Mouse (Mus musculus): ENCODE data around the gene 2610528A11Rik. TPM values are rescaled to one million over a fixed set of nuclear protein-coding genes. Genes with fewer than 3 reads are reported as not detected.

The 2610528A11Rik gene
- polyA plus RNA-seq, 1 experiment = 0.56 TPM

- peak in 1 of 2 experiments; percentile 41 for DNase-seq
- peak overlapping the region; percentile 69 for H3K4me3 ChIP-seq (replicated peaks; ENCODE audit: insufficient read depth, low read depth, low read length)
- H3K4me1 ChIP-seq (ENCODE audit: control insufficient read depth, insufficient read depth, low read length) = no peaks in the 10 kb centered on the region; the same call in 1 of the 2 replicates
- TF ChIP-seq POLR2A (IDR thresholded peaks at IDR 0.05; ENCODE audit: borderline replicate concordance, insufficient read depth, low read length) (no peak), CTCF (IDR thresholded peaks at IDR 0.05; ENCODE audit: borderline replicate concordance, insufficient read depth, low read depth, low read length) (no peak)
- peak overlapping the region; percentile 31 for H3K27ac ChIP-seq (ENCODE audit: insufficient read depth, low read length)
- 1% methylated on average over 40 of the region's 40 CpGs for WGBS
- no peaks in the 10 kb centered on the region for H3K27me3 ChIP-seq (ENCODE audit: control insufficient read depth, insufficient read depth, low read length)
These were observed 20.7 kb upstream of the 2610528A11Rik start for GRCm38 (mm10) chr14:37134304-37135126.

- no peaks in the 10 kb centered on the region for H3K4me1 ChIP-seq (ENCODE audit: control insufficient read depth, insufficient read depth, low read length)
- peak in 1 of 2 experiments; percentile 29 for DNase-seq
- no peak overlapping the region for H3K4me3 ChIP-seq (replicated peaks; ENCODE audit: insufficient read depth, low read depth, low read length)
- WGBS = 36% methylated on average over 4 of the region's 4 CpGs
- no peak overlapping the region for H3K27ac ChIP-seq (ENCODE audit: insufficient read depth, low read length)
- TF ChIP-seq CTCF (IDR thresholded peaks at IDR 0.05; ENCODE audit: borderline replicate concordance, insufficient read depth, low read depth, low read length) (peak; percentile 22; the same call in 1 of the 2 replicates), POLR2A (IDR thresholded peaks at IDR 0.05; ENCODE audit: borderline replicate concordance, insufficient read depth, low read length) (no peak)
- no peaks in the 10 kb centered on the region for H3K27me3 ChIP-seq (ENCODE audit: control insufficient read depth, insufficient read depth, low read length)
These were observed 13.8 kb upstream of the 2610528A11Rik start for GRCm38 (mm10) chr14:37127652-37128051.

GRCm38 (mm10) chr14:37119233-37119632 is 5.4 kb upstream of the 2610528A11Rik start:
- Histone ChIP-seq H3K27me3 (ENCODE audit: control insufficient read depth, insufficient read depth, low read length) (no peaks in the 10 kb centered on the region), H3K4me1 (ENCODE audit: control insufficient read depth, insufficient read depth, low read length) (no peaks in the 10 kb centered on the region), H3K27ac (ENCODE audit: insufficient read depth, low read length) (no peak overlapping the region), H3K4me3 (replicated peaks; ENCODE audit: insufficient read depth, low read depth, low read length) (no peak overlapping the region)
- DNase-seq = no peak
- TF ChIP-seq POLR2A (IDR thresholded peaks at IDR 0.05; ENCODE audit: borderline replicate concordance, insufficient read depth, low read length) = no peak
- no peak for TF ChIP-seq CTCF (IDR thresholded peaks at IDR 0.05; ENCODE audit: borderline replicate concordance, insufficient read depth, low read depth, low read length)
- WGBS = 96% methylated on average over 4 of the region's 4 CpGs

GRCm38 (mm10) chr14:37112931-37113330 is 891 bp downstream of the 2610528A11Rik start:
- Histone ChIP-seq H3K27ac (ENCODE audit: insufficient read depth, low read length) (no peak overlapping the region), H3K4me1 (ENCODE audit: control insufficient read depth, insufficient read depth, low read length) (no peaks in the 10 kb centered on the region), H3K4me3 (replicated peaks; ENCODE audit: insufficient read depth, low read depth, low read length) (no peak overlapping the region), H3K27me3 (ENCODE audit: control insufficient read depth, insufficient read depth, low read length) (no peaks in the 10 kb centered on the region)
- 54% methylated on average over 7 of the region's 7 CpGs for WGBS
- DNase-seq = peak in 1 of 2 experiments; percentile 25
- TF ChIP-seq POLR2A (IDR thresholded peaks at IDR 0.05; ENCODE audit: borderline replicate concordance, insufficient read depth, low read length) (no peak), CTCF (IDR thresholded peaks at IDR 0.05; ENCODE audit: borderline replicate concordance, insufficient read depth, low read depth, low read length) (no peak)

- TF ChIP-seq CTCF (IDR thresholded peaks at IDR 0.05; ENCODE audit: borderline replicate concordance, insufficient read depth, low read depth, low read length) (no peak), POLR2A (IDR thresholded peaks at IDR 0.05; ENCODE audit: borderline replicate concordance, insufficient read depth, low read length) (no peak)
- no peaks in the 10 kb centered on the region; the same call in 1 of the 2 replicates for H3K4me1 ChIP-seq (ENCODE audit: control insufficient read depth, insufficient read depth, low read length)
- H3K27me3 ChIP-seq (ENCODE audit: control insufficient read depth, insufficient read depth, low read length) = no peaks in the 10 kb centered on the region
- DNase-seq = no peak
- no peak overlapping the region for H3K4me3 ChIP-seq (replicated peaks; ENCODE audit: insufficient read depth, low read depth, low read length)
- no peak overlapping the region for H3K27ac ChIP-seq (ENCODE audit: insufficient read depth, low read length)
These were observed 2.5 kb downstream of the 2610528A11Rik start for GRCm38 (mm10) chr14:37111371-37111770.

GRCm38 (mm10) chr14:37110456-37110855 is 3.4 kb downstream of the 2610528A11Rik start:
- no peak for TF ChIP-seq CTCF (IDR thresholded peaks at IDR 0.05; ENCODE audit: borderline replicate concordance, insufficient read depth, low read depth, low read length)

GRCm38 (mm10) chr14:37109975-37110374 is 3.8 kb downstream of the 2610528A11Rik start:
- Histone ChIP-seq H3K27me3 (ENCODE audit: control insufficient read depth, insufficient read depth, low read length) (no peaks in the 10 kb centered on the region), H3K4me3 (replicated peaks; ENCODE audit: insufficient read depth, low read depth, low read length) (no peak overlapping the region), H3K4me1 (ENCODE audit: control insufficient read depth, insufficient read depth, low read length) (peaks cover 3% of the 10 kb centered on the region; the same call in 1 of the 2 replicates), H3K27ac (ENCODE audit: insufficient read depth, low read length) (0 out of 2 replicates have a peak overlapping the region, but pooled peaks have one; percentile 21)
- no peak for DNase-seq
- no peak for TF ChIP-seq POLR2A (IDR thresholded peaks at IDR 0.05; ENCODE audit: borderline replicate concordance, insufficient read depth, low read length)
- TF ChIP-seq CTCF (IDR thresholded peaks at IDR 0.05; ENCODE audit: borderline replicate concordance, insufficient read depth, low read depth, low read length) = no peak
- 43% methylated on average over 9 of the region's 9 CpGs for WGBS

More at GRCm38 (mm10) chr14:37110456-37110855, 3.4 kb downstream of the 2610528A11Rik start:
- WGBS = 54% methylated on average over 2 of the region's 2 CpGs
- Histone ChIP-seq H3K27ac (ENCODE audit: insufficient read depth, low read length) (no peak overlapping the region), H3K4me1 (ENCODE audit: control insufficient read depth, insufficient read depth, low read length) (peaks cover 3% of the 10 kb centered on the region; the same call in 1 of the 2 replicates), H3K27me3 (ENCODE audit: control insufficient read depth, insufficient read depth, low read length) (no peaks in the 10 kb centered on the region), H3K4me3 (replicated peaks; ENCODE audit: insufficient read depth, low read depth, low read length) (no peak overlapping the region)
- no peak for DNase-seq

- no peak for DNase-seq
- Histone ChIP-seq H3K4me3 (replicated peaks; ENCODE audit: insufficient read depth, low read depth, low read length) (no peak overlapping the region), H3K4me1 (ENCODE audit: control insufficient read depth, insufficient read depth, low read length) (peaks cover 3% of the 10 kb centered on the region; the same call in 1 of the 2 replicates), H3K27me3 (ENCODE audit: control insufficient read depth, insufficient read depth, low read length) (no peaks in the 10 kb centered on the region), H3K27ac (ENCODE audit: insufficient read depth, low read length) (no peak overlapping the region)
- TF ChIP-seq POLR2A (IDR thresholded peaks at IDR 0.05; ENCODE audit: borderline replicate concordance, insufficient read depth, low read length) (no peak), CTCF (IDR thresholded peaks at IDR 0.05; ENCODE audit: borderline replicate concordance, insufficient read depth, low read depth, low read length) (no peak)
- WGBS = 76% methylated on average over 8 of the region's 8 CpGs
These were observed 4.4 kb downstream of the 2610528A11Rik start for GRCm38 (mm10) chr14:37109460-37109859.

Data from cerebellum, adult 2 months (tissue).